Mouse (Mus musculus) forebrain, embryonic 15.5 days (tissue): Measurements from ENCODE around the gene Smyd3. TPM values are rescaled to one million over a fixed set of nuclear protein-coding genes. Genes with fewer than 3 reads are reported as not detected.
A peak's percentile ranks its signal among the peaks of the same experiment; 100 is the strongest.
"Not testable (repeated sequence)": the region's sequence is repeated elsewhere in the genome, so short reads cannot be mapped to it uniquely, and the experiment has no call there.

Source experiments
- ATAC-seq: fragments of 200-750 bp; cut with Nextera tagmentation; replicated peaks from 2 replicates; pipeline ENCODE4 v1.8.0; 2017; ENCODE audit warnings: mild to moderate bottlenecking, moderate TSS enrichment, moderate library complexity
- H3K27ac ChIP-seq: fragments of 300-500 bp; sonication (generic); replicated peaks from 2 replicates; pipeline ENCODE4 v1.5.1; 2015; ENCODE audit warnings: mild to moderate bottlenecking, inconsistent platforms
- H3K27me3 ChIP-seq: fragments of 300-500 bp; sonication (generic); 2 replicates; pipeline ENCODE4 v1.6.1; 2015; ENCODE audit warnings: inconsistent platforms
- H3K36me3 ChIP-seq: fragments of 300-500 bp; sonication (generic); 2 replicates; pipeline ENCODE4 v1.6.1; 2015; ENCODE audit warnings: mild to moderate bottlenecking, inconsistent platforms
- H3K4me1 ChIP-seq: fragments of 300-500 bp; sonication (generic); 2 replicates; pipeline ENCODE4 v1.6.1; 2015; ENCODE audit warnings: inconsistent platforms
- H3K4me2 ChIP-seq: fragments of 300-500 bp; sonication (generic); replicated peaks from 2 replicates; pipeline ENCODE4 v1.6.1; 2015; ENCODE audit warnings: mild to moderate bottlenecking, inconsistent platforms
- H3K4me3 ChIP-seq: fragments of 300-500 bp; sonication (generic); 2 replicates; pipeline ENCODE4 v1.5.1; 2015; ENCODE audit warnings: mild to moderate bottlenecking, inconsistent platforms
- H3K9ac ChIP-seq: fragments of 300-500 bp; sonication (generic); replicated peaks from 2 replicates; pipeline ENCODE4 v1.6.1; 2015; ENCODE audit warnings: mild to moderate bottlenecking, inconsistent platforms
- H3K9me3 ChIP-seq: fragments of 300-500 bp; sonication (generic); 2 replicates; pipeline ENCODE4 v1.6.1; 2016; ENCODE audit warnings: inconsistent platforms
- WGBS: fragments of 180-500 bp; shearing (Covaris S2); methylation state at CpG from one replicate; pipeline ENCODE4 v1.1.7; 2015; ENCODE audit warnings: mixed read lengths; 5-methylcytosine and 5-hydroxymethylcytosine counted together
- polyA plus RNA-seq: library from polyadenylated mRNA; unstranded; fragments of >200 nt; fragmentation: Nextera tagmentation; extraction: Ambion mirVana; gene quantifications from 2 replicates; pipeline ENCODE4 v1.2.1, GENCODE M21; 2015

Gene Smyd3
- polyA plus RNA-seq, 1 experiment from 2014 or later: 25.8 TPM

DNA sequence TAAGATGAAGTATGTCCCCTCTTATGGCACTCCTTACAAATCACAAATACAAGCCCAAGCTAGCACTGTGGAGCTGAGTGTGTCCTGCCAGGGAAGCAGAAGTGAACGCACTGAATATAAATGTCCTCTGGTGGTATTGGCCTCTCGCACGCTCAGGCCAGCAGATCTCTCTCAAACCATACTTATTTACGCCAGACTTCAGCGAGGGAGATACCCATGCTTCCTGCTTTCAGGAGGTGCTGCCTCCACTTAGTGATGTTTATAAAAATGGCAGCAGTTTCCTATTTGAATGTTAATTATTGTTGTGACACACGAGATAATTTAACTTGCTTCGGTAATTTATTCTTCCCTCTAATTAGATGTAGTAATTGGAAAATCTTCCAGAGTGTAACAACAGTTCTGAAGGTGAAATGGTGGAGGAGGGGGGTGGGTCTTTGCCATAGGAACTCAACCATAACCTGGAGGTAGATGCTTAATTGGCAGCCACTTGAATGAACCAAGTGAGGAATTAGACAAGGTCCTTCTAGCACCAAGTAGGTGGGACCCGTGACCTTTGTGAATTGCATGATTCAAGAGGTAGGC, 224.0 kb downstream of the Smyd3 start:
- H3K9me3 ChIP-seq: no peaks in the 10 kb centered on the region
- H3K9ac ChIP-seq: no peak overlapping the region
- WGBS: 29% methylated on average over 8 of the region's 8 CpGs
- H3K27ac ChIP-seq: no peak overlapping the region
- no peak overlapping the region for H3K4me3 ChIP-seq
- H3K36me3 ChIP-seq: no peaks in the 10 kb centered on the region
- H3K4me2 ChIP-seq: no peak overlapping the region
- H3K27me3 ChIP-seq: no peaks in the 10 kb centered on the region
- peaks cover 5% of the 10 kb centered on the region; the same call in 1 of the 2 replicates for H3K4me1 ChIP-seq
- ATAC-seq: peak; percentile 64; the same call in 1 of the 2 replicates

DNA sequence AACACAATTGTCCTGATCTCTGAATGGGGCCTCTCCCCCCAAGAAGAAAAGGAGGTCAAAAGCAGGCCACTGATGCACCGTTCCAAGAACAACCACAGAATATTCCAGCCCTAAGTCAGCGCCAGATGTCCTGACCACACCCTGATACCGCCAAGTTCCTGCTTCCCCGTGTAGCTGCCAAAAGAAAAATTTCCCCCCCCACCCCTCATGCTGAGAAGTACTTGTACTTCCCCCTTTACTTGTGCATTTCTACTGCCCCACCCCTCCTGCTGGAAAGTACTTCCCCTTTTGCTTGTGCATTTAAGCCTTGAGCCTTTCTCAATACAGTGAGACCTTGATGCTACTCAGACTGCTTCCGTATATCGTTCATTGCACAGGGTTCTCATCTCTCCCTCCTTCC, 227.7 kb downstream of the Smyd3 start:
- not testable (repeated sequence) for H3K9me3 ChIP-seq, H3K27me3 ChIP-seq, H3K9ac ChIP-seq, H3K27ac ChIP-seq, H3K4me3 ChIP-seq, H3K4me2 ChIP-seq, H3K4me1 ChIP-seq, H3K36me3 ChIP-seq, ATAC-seq
- 94% methylated on average over 6 of the region's 6 CpGs for WGBS

- no peaks in the 10 kb centered on the region for H3K9me3 ChIP-seq
- no peak for ATAC-seq
- no peak overlapping the region for H3K4me2 ChIP-seq
- H3K9ac ChIP-seq: no peak overlapping the region
- no peaks in the 10 kb centered on the region for H3K36me3 ChIP-seq
- WGBS: 91% methylated on average over 3 of the region's 3 CpGs
- no peak overlapping the region for H3K4me3 ChIP-seq
- no peak overlapping the region for H3K27ac ChIP-seq
- peaks cover 5% of the 10 kb centered on the region; the same call in 1 of the 2 replicates for H3K4me1 ChIP-seq
- H3K27me3 ChIP-seq: no peaks in the 10 kb centered on the region
Observed at GRCm38 (mm10) chr1:179289744-179290143, 228.1 kb downstream of the Smyd3 start.

DNA sequence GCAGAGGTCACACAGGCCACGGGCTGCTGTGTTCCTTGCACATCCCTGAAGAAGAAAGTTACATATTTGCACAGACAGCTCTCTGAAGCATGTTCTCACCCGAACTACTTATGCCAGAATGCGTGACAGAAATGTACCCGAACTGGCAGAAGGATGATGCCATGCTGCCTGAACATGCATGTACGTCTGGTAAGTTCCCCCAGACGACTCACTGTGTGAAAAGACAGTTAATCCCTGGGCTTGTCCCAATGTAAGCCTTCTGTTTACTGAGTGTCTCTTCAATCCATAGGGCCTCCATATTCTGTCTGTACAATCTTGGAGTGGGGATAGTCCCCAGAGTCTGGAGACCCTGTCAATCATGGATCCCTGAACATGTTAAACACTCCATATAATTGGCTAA, 231.1 kb downstream of the Smyd3 start:
- Histone ChIP-seq H3K4me2 (no peak overlapping the region), H3K4me1 (no peaks in the 10 kb centered on the region), H3K4me3 (no peak overlapping the region), H3K9me3 (no peaks in the 10 kb centered on the region), H3K27ac (no peak overlapping the region), H3K9ac (no peak overlapping the region), H3K27me3 (no peaks in the 10 kb centered on the region), H3K36me3 (no peaks in the 10 kb centered on the region)
- WGBS: 76% methylated on average over 6 of the region's 6 CpGs
- ATAC-seq: no peak

- H3K4me3 ChIP-seq: no peak overlapping the region
- no peak overlapping the region for H3K27ac ChIP-seq
- WGBS: 83% methylated on average over 5 of the region's 5 CpGs
- H3K4me1 ChIP-seq: no peaks in the 10 kb centered on the region
- no peak for ATAC-seq
- H3K4me2 ChIP-seq: no peak overlapping the region
- no peak overlapping the region for H3K9ac ChIP-seq
- no peaks in the 10 kb centered on the region for H3K27me3 ChIP-seq
- H3K9me3 ChIP-seq: no peaks in the 10 kb centered on the region
- no peaks in the 10 kb centered on the region for H3K36me3 ChIP-seq
Observed at GRCm38 (mm10) chr1:179282821-179283220, 235.0 kb downstream of the Smyd3 start.

DNA sequence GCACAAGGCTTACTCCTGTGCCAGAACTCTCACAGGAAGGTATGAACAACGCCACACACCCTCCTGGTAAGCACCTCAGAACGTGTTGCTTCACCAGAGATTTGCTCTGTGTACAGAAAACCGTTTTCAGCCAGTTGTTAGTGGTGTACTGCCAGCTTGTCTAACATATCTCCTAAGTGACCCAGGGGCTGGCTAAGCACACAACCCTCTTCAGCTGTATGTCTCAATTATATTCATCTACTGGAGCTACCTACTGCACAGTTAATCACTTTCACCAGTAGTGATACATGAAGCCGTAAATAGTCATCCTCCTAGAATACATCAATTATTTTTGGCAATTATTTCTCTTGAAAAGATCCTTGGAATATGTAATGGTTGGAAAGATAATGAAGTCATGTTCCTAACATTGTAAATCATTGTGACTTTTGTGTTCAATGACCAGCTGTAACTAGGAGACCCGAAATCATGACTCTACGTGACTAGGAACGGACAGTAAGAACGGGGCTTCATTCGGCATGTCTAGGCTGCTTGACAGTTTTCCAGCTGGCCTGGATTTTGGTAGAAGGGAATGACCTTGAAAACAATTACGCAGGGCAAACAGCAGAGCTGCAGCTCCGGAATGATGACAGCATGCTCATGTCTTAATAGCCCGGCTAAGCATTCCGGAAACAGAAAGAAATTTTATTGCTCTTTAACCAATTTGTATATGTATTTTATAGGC, 236.3 kb downstream of the Smyd3 start:
- H3K4me1 ChIP-seq: no peaks in the 10 kb centered on the region
- H3K4me3 ChIP-seq: no peak overlapping the region
- no peak for ATAC-seq
- 86% methylated on average over 13 of the region's 13 CpGs for WGBS
- no peaks in the 10 kb centered on the region for H3K9me3 ChIP-seq
- no peak overlapping the region for H3K27ac ChIP-seq
- no peaks in the 10 kb centered on the region for H3K27me3 ChIP-seq
- no peak overlapping the region for H3K4me2 ChIP-seq
- H3K9ac ChIP-seq: no peak overlapping the region
- H3K36me3 ChIP-seq: no peaks in the 10 kb centered on the region

- Histone ChIP-seq H3K4me2 (no peak overlapping the region), H3K27me3 (no peaks in the 10 kb centered on the region), H3K4me1 (no peaks in the 10 kb centered on the region), H3K4me3 (no peak overlapping the region), H3K36me3 (no peaks in the 10 kb centered on the region), H3K9ac (no peak overlapping the region), H3K27ac (no peak overlapping the region), H3K9me3 (no peaks in the 10 kb centered on the region)
- WGBS: over 99% methylated on average over 4 of the region's 4 CpGs
- ATAC-seq: no peak
Observed at GRCm38 (mm10) chr1:179279116-179279515, 238.7 kb downstream of the Smyd3 start.

GRCm38 (mm10) chr1:179277346-179277745, 240.5 kb downstream of the Smyd3 start:
- H3K4me3 ChIP-seq: no peak overlapping the region
- H3K4me2 ChIP-seq: no peak overlapping the region
- H3K9ac ChIP-seq: no peak overlapping the region
- H3K36me3 ChIP-seq: no peaks in the 10 kb centered on the region
- H3K27me3 ChIP-seq: no peaks in the 10 kb centered on the region
- H3K4me1 ChIP-seq: no peaks in the 10 kb centered on the region
- H3K9me3 ChIP-seq: no peaks in the 10 kb centered on the region
- WGBS: 89% methylated on average over 9 of the region's 9 CpGs
- H3K27ac ChIP-seq: no peak overlapping the region
- no peak for ATAC-seq

DNA sequence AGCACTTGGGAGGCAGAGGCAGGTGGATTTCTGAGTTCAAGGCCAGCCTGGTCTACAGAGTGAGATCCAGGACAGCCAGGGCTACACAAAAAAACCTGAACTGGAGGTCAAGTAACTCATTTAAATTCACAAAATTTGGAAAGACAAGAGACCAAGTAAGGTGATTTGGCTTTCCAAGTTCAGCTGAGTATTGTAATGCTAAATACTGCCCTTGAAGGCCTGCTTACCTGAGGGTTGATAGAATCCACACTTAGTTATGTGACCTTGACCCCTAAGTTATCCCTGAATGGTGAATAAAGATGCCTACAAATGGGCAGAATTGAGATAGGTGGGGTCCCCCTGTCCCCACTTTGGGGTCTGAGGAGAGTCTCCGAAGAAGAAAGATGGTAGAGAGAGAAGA, 241.0 kb downstream of the Smyd3 start:
- Histone ChIP-seq H3K27ac (no peak overlapping the region), H3K36me3 (no peaks in the 10 kb centered on the region), H3K9ac (no peak overlapping the region), H3K9me3 (no peaks in the 10 kb centered on the region), H3K4me3 (no peak overlapping the region), H3K4me2 (no peak overlapping the region), H3K27me3 (no peaks in the 10 kb centered on the region), H3K4me1 (no peaks in the 10 kb centered on the region)
- ATAC-seq: no peak
- WGBS: 91% methylated on average over 1 of the region's 1 CpGs

DNA sequence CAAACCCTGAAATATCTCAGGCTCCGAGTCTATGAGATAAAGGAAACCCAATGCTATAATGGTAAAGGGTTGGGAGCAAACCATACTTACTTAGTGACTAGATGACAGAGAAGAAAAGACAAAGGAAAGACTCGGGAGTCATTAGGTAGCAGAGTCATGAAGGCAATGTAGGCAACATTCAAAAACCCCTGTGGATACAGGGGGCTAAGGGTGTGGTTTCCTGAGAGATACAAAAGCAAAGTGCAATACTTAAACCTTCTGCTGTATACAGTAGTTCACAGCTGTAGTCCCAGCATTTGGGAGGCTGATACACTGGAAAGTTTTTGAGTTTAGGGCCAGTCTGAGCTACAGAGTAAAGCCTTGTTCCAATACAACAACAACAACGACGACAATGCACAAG, 244.9 kb downstream of the Smyd3 start:
- H3K27ac ChIP-seq: no peak overlapping the region
- 86% methylated on average over 4 of the region's 4 CpGs for WGBS
- H3K27me3 ChIP-seq: no peaks in the 10 kb centered on the region
- no peak overlapping the region for H3K4me3 ChIP-seq
- H3K4me1 ChIP-seq: no peaks in the 10 kb centered on the region
- H3K36me3 ChIP-seq: no peaks in the 10 kb centered on the region
- H3K4me2 ChIP-seq: no peak overlapping the region
- no peak overlapping the region for H3K9ac ChIP-seq
- ATAC-seq: no peak
- no peaks in the 10 kb centered on the region for H3K9me3 ChIP-seq

DNA sequence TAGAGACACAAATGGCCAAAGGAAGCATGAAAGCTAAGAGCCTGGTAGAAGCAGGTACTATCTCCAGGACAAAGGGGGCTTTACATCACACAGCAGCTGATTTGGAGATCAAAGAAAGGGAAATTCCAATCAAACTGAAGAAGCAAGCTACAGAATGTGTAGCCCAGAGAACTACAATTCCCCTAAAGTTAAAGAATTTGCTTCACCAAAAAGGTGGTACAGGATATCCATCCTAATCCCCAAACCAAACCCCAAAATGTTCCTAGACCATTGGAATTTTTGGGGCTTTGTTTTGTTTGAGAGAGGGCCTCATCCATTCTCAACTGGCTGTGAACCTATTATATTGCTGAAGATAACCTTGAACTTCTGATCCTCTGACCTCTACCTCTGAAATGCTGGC, 245.5 kb downstream of the Smyd3 start:
- no peak overlapping the region for H3K27ac ChIP-seq

GRCm38 (mm10) chr1:179266936-179267335, 250.9 kb downstream of the Smyd3 start:
- no peak for ATAC-seq
- no peaks in the 10 kb centered on the region for H3K36me3 ChIP-seq
- H3K9ac ChIP-seq: no peak overlapping the region
- H3K4me1 ChIP-seq: peaks cover 2% of the 10 kb centered on the region; the same call in 1 of the 2 replicates
- WGBS: 52% methylated on average over 3 of the region's 3 CpGs
- H3K27me3 ChIP-seq: no peaks in the 10 kb centered on the region
- no peak overlapping the region for H3K4me2 ChIP-seq
- H3K9me3 ChIP-seq: no peaks in the 10 kb centered on the region
- no peak overlapping the region for H3K27ac ChIP-seq
- H3K4me3 ChIP-seq: no peak overlapping the region

More for the DNA sequence above, 245.5 kb downstream of the Smyd3 start:
- Histone ChIP-seq H3K36me3 (no peaks in the 10 kb centered on the region), H3K4me3 (no peak overlapping the region), H3K9me3 (no peaks in the 10 kb centered on the region), H3K4me2 (no peak overlapping the region), H3K9ac (no peak overlapping the region), H3K4me1 (no peaks in the 10 kb centered on the region), H3K27me3 (no peaks in the 10 kb centered on the region)
- ATAC-seq: no peak
